Mouse (Mus musculus): ENCODE results near the gene Ncor2.

The Ncor2 gene

GRCm38 (mm10) chr5:125143114-125143872, 35.7 kb downstream of the Ncor2 start:
- no peak for DNase-seq

- no peak for DNase-seq
Observed at GRCm38 (mm10) chr5:125141916-125142315, 37.1 kb downstream of the Ncor2 start.

GRCm38 (mm10) chr5:125141525-125141880, 37.5 kb downstream of the Ncor2 start:
- no peak for DNase-seq

- DNase-seq, result peak; percentile 99
Observed at GRCm38 (mm10) chr5:125140832-125141524, 38.0 kb downstream of the Ncor2 start.

GRCm38 (mm10) chr5:125140151-125140699, 38.8 kb downstream of the Ncor2 start:
- peak; percentile 91 for DNase-seq

GRCm38 (mm10) chr5:125139669-125140068, 39.4 kb downstream of the Ncor2 start:
- no peak for DNase-seq

- DNase-seq, result no peak
Observed at GRCm38 (mm10) chr5:125138841-125139430, 40.1 kb downstream of the Ncor2 start.

- no peak for DNase-seq
Observed at GRCm38 (mm10) chr5:125137672-125138285, 41.2 kb downstream of the Ncor2 start.

GRCm38 (mm10) chr5:125136996-125137671, 41.9 kb downstream of the Ncor2 start:
- DNase-seq, result no peak

- DNase-seq, result no peak
Observed at GRCm38 (mm10) chr5:125136296-125136995, 42.6 kb downstream of the Ncor2 start.

GRCm38 (mm10) chr5:125134795-125135468, 44.1 kb downstream of the Ncor2 start:
- no peak for DNase-seq

- DNase-seq, result no peak
Observed at GRCm38 (mm10) chr5:125134391-125134790, 44.6 kb downstream of the Ncor2 start.

- DNase-seq, result no peak
Observed at GRCm38 (mm10) chr5:125133651-125134050, 45.4 kb downstream of the Ncor2 start.

GRCm38 (mm10) chr5:125132566-125133260, 46.3 kb downstream of the Ncor2 start:
- DNase-seq, result no peak

GRCm38 (mm10) chr5:125132069-125132468, 47.0 kb downstream of the Ncor2 start:
- peak; percentile 22 for DNase-seq

GRCm38 (mm10) chr5:125130406-125130805, 48.6 kb downstream of the Ncor2 start:
- no peak for DNase-seq

- DNase-seq, result peak; percentile 83
Observed at GRCm38 (mm10) chr5:125128939-125129385, 50.1 kb downstream of the Ncor2 start.

- no peak for DNase-seq
Observed at GRCm38 (mm10) chr5:125127920-125128319, 51.1 kb downstream of the Ncor2 start.

GRCm38 (mm10) chr5:125127426-125127825, 51.6 kb downstream of the Ncor2 start:
- no peak for DNase-seq

- no peak for DNase-seq
Observed at GRCm38 (mm10) chr5:125125966-125126464, 53.0 kb downstream of the Ncor2 start.
